8 mouse cellular contexts compared by ENCODE assay signal in the genomic region with DNA sequence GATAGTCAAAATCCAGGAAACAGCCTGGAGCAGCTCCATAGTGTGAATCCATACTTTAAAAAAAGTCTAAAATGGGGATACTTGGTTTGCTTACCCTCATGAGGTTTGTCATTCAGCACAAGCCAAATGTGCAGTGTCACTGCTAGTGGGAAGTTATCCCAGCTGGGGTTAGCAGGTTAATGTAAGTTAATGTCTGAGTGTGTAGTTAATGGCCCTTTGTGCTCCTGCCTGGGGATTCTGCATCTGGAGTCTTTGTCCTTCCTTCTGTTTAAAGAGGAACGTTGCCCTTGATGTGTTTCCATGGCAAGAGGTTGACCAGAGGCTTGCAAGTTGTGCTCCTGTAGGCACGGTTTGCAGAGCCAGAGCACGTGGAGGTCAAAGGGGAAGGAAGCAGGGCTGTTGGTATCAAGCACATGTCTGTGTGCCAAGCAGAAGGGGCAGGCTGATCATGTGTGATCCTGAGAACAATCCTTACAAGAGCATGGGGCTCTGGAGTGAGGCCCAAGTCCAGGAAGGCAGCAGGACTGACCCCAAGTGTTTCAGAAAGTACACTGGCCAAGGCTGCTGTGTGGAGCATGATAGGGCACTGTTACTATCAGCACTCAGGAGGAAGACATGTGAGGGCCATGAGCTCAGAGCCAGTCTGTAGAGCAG. TPM values are rescaled to one million over a fixed set of nuclear protein-coding genes. Genes with fewer than 3 reads are reported as not detected.
DNase-seq lines count a peak whose midpoint lies in the region; ATAC-seq and TF ChIP-seq lines count a peak whose summit lies in the region.

No protein-coding gene starts in this region.

- H3K27me3 ChIP-seq in forebrain, embryonic 10.5 days (ENCODE audit: poor library complexity, severe bottlenecking), result no peaks in the 10 kb centered on the region
- H3K27me3 ChIP-seq in forebrain, embryonic 12.5 days, result no peaks in the 10 kb centered on the region
- no peaks in the 10 kb centered on the region for H3K27me3 ChIP-seq in heart, adult 2 months (ENCODE audit: control insufficient read depth, insufficient read depth, low read length)

- peaks cover 4% of the 10 kb centered on the region for H3K79me2 ChIP-seq in heart, adult 2 months (replicated peaks; ENCODE audit: control insufficient read depth, insufficient read depth, low read length)

- H3K36me3 ChIP-seq in forebrain, embryonic 10.5 days (replicated peaks), result no peaks in the 10 kb centered on the region
- no peaks in the 10 kb centered on the region for H3K36me3 ChIP-seq in forebrain, embryonic 12.5 days (replicated peaks)
- H3K36me3 ChIP-seq in heart, adult 2 months (ENCODE audit: control insufficient read depth, insufficient read depth, low read length), result peaks cover 46% of the 10 kb centered on the region

- 0 out of 2 replicates have a peak, but pooled peaks have one; percentile 24 for TF ChIP-seq EP300 in heart, adult 2 months (IDR thresholded peaks at IDR 0.05; ENCODE audit: insufficient read depth, low read depth, low read length)

- TF ChIP-seq POLR2A in heart, adult 2 months (IDR thresholded peaks at IDR 0.05; ENCODE audit: insufficient read depth, low read depth, low read length), result no peak

- peak overlapping the region; percentile 57; the same call in 1 of the 2 replicates for H3K27ac ChIP-seq in forebrain, embryonic 10.5 days
- no peak overlapping the region for H3K27ac ChIP-seq in forebrain, embryonic 12.5 days
- H3K27ac ChIP-seq in heart, adult 2 months, result peak overlapping the region; percentile 71
- no peak overlapping the region; the same call in 1 of the 2 replicates for H3K27ac ChIP-seq in layer of hippocampus, adult 2 months

- intact Hi-C loops in heart, adult 2 months (cut with DNase I), result no loop called here

- no peak overlapping the region for H3K9ac ChIP-seq in forebrain, embryonic 12.5 days
- H3K9ac ChIP-seq in heart, adult 2 months (ENCODE audit: low read depth, low read length), result no peak overlapping the region

- 38% methylated on average over 3 of the region's 3 CpGs for WGBS in forebrain, embryonic 10.5 days
- 31% methylated on average over 3 of the region's 3 CpGs for WGBS in forebrain, embryonic 12.5 days
- 2% methylated on average over 3 of the region's 3 CpGs for WGBS in heart, adult 2 months

- H3K9me3 ChIP-seq in forebrain, embryonic 10.5 days, result no peaks in the 10 kb centered on the region
- H3K9me3 ChIP-seq in forebrain, embryonic 12.5 days, result no peaks in the 10 kb centered on the region

- H3K4me2 ChIP-seq in forebrain, embryonic 12.5 days, result no peak overlapping the region

- ATAC-seq in forebrain, embryonic 12.5 days (ENCODE audit: low FRiP score), result no peak
- ATAC-seq in megakaryocyte, adult 5-6 weeks (ENCODE audit: poor library complexity, severe bottlenecking), result peak; percentile 72

- no peak for DNase-seq in forebrain, embryonic 10.5 days (ENCODE audit: extremely low spot score, low spot score)
- peak; percentile 45 to 56 for DNase-seq in heart, adult 2 months
- peak; percentile 59 for DNase-seq in kidney, postnatal 10 days
- DNase-seq in urinary bladder, postnatal 4 days (ENCODE audit: low spot score in 2 of 2), result no peak
- DNase-seq in cerebellum, postnatal 25 days, result no peak
- DNase-seq in layer of hippocampus, adult 2 months (ENCODE audit: low spot score in 2 of 2), result no peak

- no peak overlapping the region for H3K4me3 ChIP-seq in forebrain, embryonic 10.5 days
- H3K4me3 ChIP-seq in forebrain, embryonic 12.5 days (replicated peaks), result no peak overlapping the region
- no peak overlapping the region for H3K4me3 ChIP-seq in heart, adult 2 months
- no peak overlapping the region for H3K4me3 ChIP-seq in layer of hippocampus, adult 2 months

- no peak for TF ChIP-seq CTCF in heart, adult 2 months (IDR thresholded peaks at IDR 0.05)
- TF ChIP-seq CTCF in layer of hippocampus, adult 2 months (conservative IDR thresholded peaks at IDR 0.05), result no peak

- peaks cover 49% of the 10 kb centered on the region for H3K4me1 ChIP-seq in forebrain, embryonic 10.5 days
- peaks cover 12% of the 10 kb centered on the region for H3K4me1 ChIP-seq in forebrain, embryonic 12.5 days
- peaks cover 37% of the 10 kb centered on the region for H3K4me1 ChIP-seq in heart, adult 2 months (ENCODE audit: control insufficient read depth, insufficient read depth, low read length)

RNA-seq across cellular contexts. Expression of a gene that starts 24.7 kb away (rescaled TPM):
- 30.0 and 32.5 TPM in 2 replicates for polyA plus RNA-seq in forebrain, embryonic 10.5 days (2016; fragmentation: Nextera tagmentation; extraction: Ambion mirVana)
- polyA plus RNA-seq in forebrain, embryonic 12.5 days (2016; fragmentation: Nextera tagmentation; extraction: Ambion mirVana), result 24.9 and 29.9 TPM in 2 replicates
- 100 to 1,000 TPM; 102 to 128 TPM for total RNA-seq in heart, adult 2 months (2021)
- 15.4 and 33.7 TPM in 2 replicates for polyA plus RNA-seq in heart, adult 2 months (2012; rRNA removed)
- 4.0 and 5.0 TPM in 2 replicates for total RNA-seq in megakaryocyte, adult 5-6 weeks (2015)
- total RNA-seq in megakaryocyte, adult 5-6 weeks (2017), result 10.5 and 11.9 TPM in 2 replicates
- total RNA-seq in layer of hippocampus, adult 2 months (2021), result 10 to 100 TPM; 35.3 to 40.6 TPM

RNA-seq across cellular contexts. Expression of a gene that starts 41.3 kb away (rescaled TPM):
- 0.07 and 0.11 TPM in 2 replicates for polyA plus RNA-seq in forebrain, embryonic 10.5 days (2016; fragmentation: Nextera tagmentation; extraction: Ambion mirVana)
- polyA plus RNA-seq in forebrain, embryonic 12.5 days (2016; fragmentation: Nextera tagmentation; extraction: Ambion mirVana), result not detected in 2 replicates
- total RNA-seq in heart, adult 2 months (2021), result not detected
- polyA plus RNA-seq in heart, adult 2 months (2012; rRNA removed), result not detected in 2 replicates
- not detected in 2 replicates for total RNA-seq in megakaryocyte, adult 5-6 weeks (2015)
- not detected in 2 replicates for total RNA-seq in megakaryocyte, adult 5-6 weeks (2017)
- total RNA-seq in layer of hippocampus, adult 2 months (2021), result not detected

Comparison
In these comparisons a context has a peak if more than half of its experiments do, and no peak if none do; other contexts are left out.
1. H3K27ac ChIP-seq: peak in forebrain, embryonic 10.5 days (single experiment) and heart, adult 2 months (single experiment); none in forebrain, embryonic 12.5 days (single experiment) and layer of hippocampus, adult 2 months (single experiment).
2. DNase-seq: peak in heart, adult 2 months (2 of 2) and kidney, postnatal 10 days (single experiment); none in forebrain, embryonic 10.5 days (single experiment), urinary bladder, postnatal 4 days (0 of 2), cerebellum, postnatal 25 days (0 of 2) and layer of hippocampus, adult 2 months (0 of 2).